Mouse (Mus musculus): ENCODE data around the gene Gm49325. TPM values are rescaled to one million over a fixed set of nuclear protein-coding genes. Genes with fewer than 3 reads are reported as not detected.
"Not testable (repeated sequence)": the region's sequence is repeated elsewhere in the genome, so short reads cannot be mapped to it uniquely, and the experiment has no call there.

The Gm49325 gene
- polyA plus RNA-seq, 1 experiment from 2014 or later = not detected

DNA sequence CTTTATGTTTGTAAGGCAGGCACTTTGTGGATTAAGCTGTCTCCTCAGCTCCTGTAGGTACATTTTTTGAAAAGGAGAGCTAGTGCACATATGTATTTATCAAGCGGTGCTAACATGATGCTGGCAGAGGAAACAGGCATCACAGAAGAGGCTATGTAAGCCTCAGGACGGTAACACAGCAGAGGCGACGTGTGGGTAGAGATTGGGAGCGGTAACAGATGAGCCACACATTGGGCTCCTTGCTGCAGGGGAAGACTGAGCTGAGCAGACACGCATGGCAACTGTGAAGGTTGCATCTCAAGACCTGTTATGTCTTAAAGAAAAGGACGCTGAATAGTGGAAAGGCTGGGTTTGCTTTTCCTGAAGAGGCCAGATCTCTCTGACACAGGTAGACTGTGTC, 77.0 kb downstream of the Gm49325 start:
- Histone ChIP-seq H3K36me3 (ENCODE audit: control insufficient read depth, insufficient read depth, low read length) (no peaks in the 10 kb centered on the region), H3K9me3 (ENCODE audit: control insufficient read depth, low read depth, low read length) (no peaks in the 10 kb centered on the region), H3K27ac (ENCODE audit: low read length) (no peak overlapping the region), H3K9ac (replicated peaks; ENCODE audit: low read depth, low read length) (no peak overlapping the region), H3K4me3 (ENCODE audit: low read depth, low read length) (no peak overlapping the region), H3K4me2 (replicated peaks; ENCODE audit: low read depth, low read length) (no peak overlapping the region), H3K27me3 (ENCODE audit: control insufficient read depth, insufficient read depth, low read length) (peaks cover 15% of the 10 kb centered on the region), H3K4me1 (ENCODE audit: control insufficient read depth, insufficient read depth, low read length) (0 out of 2 replicates have a peak, but pooled peaks cover 4% of the 10 kb centered on the region)
- WGBS = 77% methylated on average over 7 of the region's 7 CpGs
- no peak for ATAC-seq (ENCODE audit: insufficient number of reproducible peaks, insufficient read depth, low FRiP score, low read depth)

DNA sequence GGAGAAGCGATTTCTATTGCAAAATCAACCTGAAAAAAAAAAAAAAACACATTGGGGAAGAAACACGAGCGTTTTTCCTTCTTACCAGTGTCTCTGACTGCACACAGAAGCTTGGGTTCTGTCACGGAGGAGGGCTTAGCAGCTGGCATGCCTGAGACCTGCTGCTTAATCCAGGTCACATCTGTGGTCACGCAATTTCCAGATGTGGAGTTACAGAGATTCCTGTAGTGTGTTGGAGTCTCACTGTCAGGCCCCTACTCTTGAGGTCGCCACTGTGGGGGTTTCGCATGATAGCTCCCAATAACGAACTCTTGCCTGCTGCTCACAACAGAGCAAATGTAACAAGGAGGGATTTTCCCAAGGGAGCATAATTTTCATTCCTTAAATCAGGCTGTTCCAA, 78.2 kb downstream of the Gm49325 start:
- WGBS = 32% methylated on average over 8 of the region's 8 CpGs
- Histone ChIP-seq H3K9ac (replicated peaks; ENCODE audit: low read depth, low read length) (no peak overlapping the region), H3K27ac (ENCODE audit: low read length) (no peak overlapping the region), H3K4me3 (ENCODE audit: low read depth, low read length) (no peak overlapping the region), H3K4me1 (ENCODE audit: control insufficient read depth, insufficient read depth, low read length) (0 out of 2 replicates have a peak, but pooled peaks cover 4% of the 10 kb centered on the region), H3K4me2 (replicated peaks; ENCODE audit: low read depth, low read length) (no peak overlapping the region), H3K27me3 (ENCODE audit: control insufficient read depth, insufficient read depth, low read length) (peaks cover 11% of the 10 kb centered on the region; the same call in 1 of the 2 replicates), H3K36me3 (ENCODE audit: control insufficient read depth, insufficient read depth, low read length) (no peaks in the 10 kb centered on the region), H3K9me3 (ENCODE audit: control insufficient read depth, low read depth, low read length) (no peaks in the 10 kb centered on the region)
- no peak for ATAC-seq (ENCODE audit: insufficient number of reproducible peaks, insufficient read depth, low FRiP score, low read depth)

DNA sequence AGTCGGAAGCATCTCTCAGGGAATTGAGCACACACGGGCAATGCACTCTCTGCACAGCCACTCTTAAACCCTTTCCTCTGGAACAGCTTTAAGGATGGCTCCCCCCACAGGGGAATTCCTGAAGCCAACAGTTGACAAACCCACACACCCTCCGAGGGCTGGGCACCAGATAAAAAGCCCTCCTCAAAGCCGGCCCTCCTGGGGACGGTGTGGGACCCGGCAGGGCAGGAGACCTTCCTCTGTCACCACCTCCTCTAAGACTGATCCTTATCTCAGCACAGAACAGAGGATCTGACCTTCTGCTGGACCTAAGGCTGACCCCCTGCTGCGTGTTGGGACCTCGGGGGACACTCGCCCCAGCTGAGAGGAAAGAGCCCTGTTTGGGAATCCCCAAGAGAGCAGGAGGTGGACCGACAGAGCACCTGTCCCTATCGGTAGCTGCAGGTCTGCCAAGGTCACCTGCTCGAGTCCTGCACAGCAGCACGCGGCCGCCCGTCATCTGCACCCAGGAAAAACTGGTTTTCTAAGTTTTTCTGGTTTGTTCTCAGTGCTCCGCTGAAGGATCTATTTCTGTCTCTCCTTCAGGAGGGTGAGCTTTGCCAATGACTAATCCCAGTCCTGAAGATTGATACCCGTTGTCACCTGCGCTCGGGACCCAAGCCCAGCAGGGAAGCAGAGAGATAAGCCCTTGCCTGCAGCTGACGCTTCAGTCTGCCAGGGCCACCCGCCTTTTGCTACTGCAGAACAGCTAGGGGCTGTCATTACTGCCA, 80.1 kb downstream of the Gm49325 start, which contains the start of gene Tspear:
Gene Tspear (plus strand): TSS at position 675 of the 770 bp plus-strand sequence.
- 5% methylated on average over 22 of the region's 22 CpGs for WGBS
- H3K27ac ChIP-seq (ENCODE audit: low read length) = peak within 1 kb of the TSS; percentile 28; the same call in 1 of the 2 replicates
- H3K27me3 ChIP-seq (ENCODE audit: control insufficient read depth, insufficient read depth, low read length) = peaks cover 11% of the 10 kb centered on the region; the same call in 1 of the 2 replicates
- no peak within 1 kb of the TSS for H3K4me3 ChIP-seq (ENCODE audit: low read depth, low read length)
- H3K36me3 ChIP-seq (ENCODE audit: control insufficient read depth, insufficient read depth, low read length) = no peaks in the 10 kb centered on the region
- 0 out of 2 replicates have a peak, but pooled peaks cover 4% of the 10 kb centered on the region for H3K4me1 ChIP-seq (ENCODE audit: control insufficient read depth, insufficient read depth, low read length)
- peak; percentile 47; the same call in 1 of the 2 replicates for ATAC-seq (ENCODE audit: insufficient number of reproducible peaks, insufficient read depth, low FRiP score, low read depth)
- H3K9ac ChIP-seq (replicated peaks; ENCODE audit: low read depth, low read length) = no peak within 1 kb of the TSS
- peak within 1 kb of the TSS; percentile 10; the same call in 1 of the 2 replicates for H3K4me2 ChIP-seq (replicated peaks; ENCODE audit: low read depth, low read length)
- H3K9me3 ChIP-seq (ENCODE audit: control insufficient read depth, low read depth, low read length) = no peaks in the 10 kb centered on the region

DNA sequence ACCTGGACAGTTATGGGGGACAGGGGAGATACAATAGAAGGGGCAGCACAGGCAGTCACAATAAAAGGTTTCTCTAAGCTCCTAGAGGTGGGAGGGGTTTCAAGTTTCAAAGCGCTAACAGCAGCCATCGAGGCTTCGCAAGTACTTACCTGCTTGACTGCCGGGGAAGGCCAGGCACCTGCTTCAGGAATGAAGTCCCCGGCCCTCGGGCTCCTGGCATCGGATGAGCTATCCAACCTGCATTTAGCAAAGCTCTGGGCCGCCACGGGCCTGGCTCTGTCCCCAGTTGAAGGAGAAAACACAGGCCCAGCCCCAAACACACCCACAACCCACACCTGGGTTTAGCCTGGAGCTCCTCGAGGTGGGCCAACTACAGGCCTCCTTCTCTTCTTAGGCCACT, 81.0 kb downstream of the Gm49325 start:
- H3K27ac ChIP-seq (ENCODE audit: low read length) = no peak overlapping the region; the same call in 1 of the 2 replicates
- WGBS = 22% methylated on average over 10 of the region's 10 CpGs
- no peak overlapping the region for H3K4me2 ChIP-seq (replicated peaks; ENCODE audit: low read depth, low read length)

DNA sequence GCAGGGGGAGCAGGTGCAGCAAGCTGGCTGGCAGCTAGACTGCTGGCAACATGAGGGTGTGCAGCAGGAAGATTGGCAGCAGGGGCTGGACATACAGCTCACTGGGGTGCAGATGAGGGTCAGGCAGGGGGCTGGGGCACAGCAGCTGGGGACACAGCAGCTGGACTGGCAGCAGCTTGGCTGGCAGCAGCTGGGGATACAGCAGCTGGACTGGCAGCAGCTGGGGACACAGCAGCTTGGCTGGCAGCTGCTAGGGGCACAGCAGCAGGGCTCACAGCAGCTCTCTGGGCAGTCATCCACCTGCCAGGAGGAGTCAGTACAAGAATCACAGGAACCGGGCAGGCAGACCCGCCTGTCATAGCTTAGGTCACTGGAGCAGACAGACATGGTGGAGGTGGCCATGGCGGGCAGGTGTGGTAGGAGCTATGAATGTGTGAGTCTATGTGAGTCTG, 84.4 kb downstream of the Gm49325 start, which contains the start of gene Gm19402:
Gene Gm19402 (minus strand): TSS at position 402 of the 452 bp plus-strand sequence.
- 81% methylated on average over 3 of the region's 3 CpGs for WGBS
- H3K4me1 ChIP-seq (ENCODE audit: control insufficient read depth, insufficient read depth, low read length); H3K4me3 ChIP-seq (ENCODE audit: low read depth, low read length); H3K9me3 ChIP-seq (ENCODE audit: control insufficient read depth, low read depth, low read length); H3K36me3 ChIP-seq (ENCODE audit: control insufficient read depth, insufficient read depth, low read length); H3K9ac ChIP-seq (replicated peaks; ENCODE audit: low read depth, low read length); H3K27me3 ChIP-seq (ENCODE audit: control insufficient read depth, insufficient read depth, low read length); H3K27ac ChIP-seq (ENCODE audit: low read length); H3K4me2 ChIP-seq (replicated peaks; ENCODE audit: low read depth, low read length); ATAC-seq (ENCODE audit: insufficient number of reproducible peaks, insufficient read depth, low FRiP score, low read depth): not testable (repeated sequence)

More for the DNA sequence above, 81.0 kb downstream of the Gm49325 start:
- H3K4me1 ChIP-seq (ENCODE audit: control insufficient read depth, insufficient read depth, low read length) = 0 out of 2 replicates have a peak, but pooled peaks cover 4% of the 10 kb centered on the region
- no peaks in the 10 kb centered on the region for H3K9me3 ChIP-seq (ENCODE audit: control insufficient read depth, low read depth, low read length)
- H3K4me3 ChIP-seq (ENCODE audit: low read depth, low read length) = no peak overlapping the region
- H3K36me3 ChIP-seq (ENCODE audit: control insufficient read depth, insufficient read depth, low read length) = no peaks in the 10 kb centered on the region
- no peak for ATAC-seq (ENCODE audit: insufficient number of reproducible peaks, insufficient read depth, low FRiP score, low read depth)
- no peak overlapping the region for H3K9ac ChIP-seq (replicated peaks; ENCODE audit: low read depth, low read length)
- peaks cover 11% of the 10 kb centered on the region; the same call in 1 of the 2 replicates for H3K27me3 ChIP-seq (ENCODE audit: control insufficient read depth, insufficient read depth, low read length)

MicroRNAs encoded within 50 kb of the gene (microRNA counts, 519-probe panel; counts per million panel counts)
- microRNA mmu-miR-1930 = not detected

Small RNA genes lying within 50 kb of the gene (microRNA-seq; reads per million reads assigned to microRNA genes)
- 16.1 reads per million, percentile 25 among the genes with 10 or more reads in this experiment for gene Mir1930

Other genes starting within 250 kb of the Gm49325 start
- 7.2 and 8.3 TPM in 2 replicates for gene Adarb1, start 187.9 kb upstream of the Gm49325 start, polyA plus RNA-seq (2014; fragmentation: Nextera tagmentation; extraction: Ambion mirVana)
- 31.0 and 34.2 TPM in 2 replicates for gene Fam207a, start 90.4 kb upstream of the Gm49325 start, polyA plus RNA-seq (2014; fragmentation: Nextera tagmentation; extraction: Ambion mirVana)
- gene Itgb2, start 75.9 kb upstream of the Gm49325 start, polyA plus RNA-seq (2014; fragmentation: Nextera tagmentation; extraction: Ambion mirVana) = 2.7 and 3.1 TPM in 2 replicates
- gene Pttg1ip, start 24.5 kb upstream of the Gm49325 start, polyA plus RNA-seq (2014; fragmentation: Nextera tagmentation; extraction: Ambion mirVana) = 198 and 200 TPM in 2 replicates
- gene Sumo3, start 100 bp upstream of the Gm49325 start, polyA plus RNA-seq (2014; fragmentation: Nextera tagmentation; extraction: Ambion mirVana) = 324 and 346 TPM in 2 replicates
- 41.5 and 44.3 TPM in 2 replicates for gene Ube2g2, start 16.1 kb downstream of the Gm49325 start, polyA plus RNA-seq (2014; fragmentation: Nextera tagmentation; extraction: Ambion mirVana)
- 0.71 and 1.2 TPM in 2 replicates for gene Tspear, start 80.4 kb downstream of the Gm49325 start, polyA plus RNA-seq (2014; fragmentation: Nextera tagmentation; extraction: Ambion mirVana)
- not detected in 2 replicates for gene Gm19402, start 84.6 kb downstream of the Gm49325 start, polyA plus RNA-seq (2014; fragmentation: Nextera tagmentation; extraction: Ambion mirVana)
- gene Gm9508, start 91.0 kb downstream of the Gm49325 start, polyA plus RNA-seq (2014; fragmentation: Nextera tagmentation; extraction: Ambion mirVana) = not detected in 2 replicates
- gene Gm10272, start 100.4 kb downstream of the Gm49325 start, polyA plus RNA-seq (2014; fragmentation: Nextera tagmentation; extraction: Ambion mirVana) = not detected in 2 replicates
- gene Gm10024, start 105.3 kb downstream of the Gm49325 start, polyA plus RNA-seq (2014; fragmentation: Nextera tagmentation; extraction: Ambion mirVana) = not detected in 2 replicates
- gene Gm10142, start 109.6 kb downstream of the Gm49325 start, polyA plus RNA-seq (2014; fragmentation: Nextera tagmentation; extraction: Ambion mirVana) = not detected in 2 replicates
- gene Krtap12-1, start 114.4 kb downstream of the Gm49325 start, polyA plus RNA-seq (2014; fragmentation: Nextera tagmentation; extraction: Ambion mirVana) = not detected in 2 replicates
- gene Gm10100, start 120.3 kb downstream of the Gm49325 start, polyA plus RNA-seq (2014; fragmentation: Nextera tagmentation; extraction: Ambion mirVana) = not detected in 2 replicates
- not detected in 2 replicates for gene Gm18596, start 136.4 kb downstream of the Gm49325 start, polyA plus RNA-seq (2014; fragmentation: Nextera tagmentation; extraction: Ambion mirVana)
- not detected in 2 replicates for gene Gm9736, start 145.2 kb downstream of the Gm49325 start, polyA plus RNA-seq (2014; fragmentation: Nextera tagmentation; extraction: Ambion mirVana)
- not detected in 2 replicates for gene Gm3233, start 153.5 kb downstream of the Gm49325 start, polyA plus RNA-seq (2014; fragmentation: Nextera tagmentation; extraction: Ambion mirVana)
- gene Gm3238, start 165.1 kb downstream of the Gm49325 start, polyA plus RNA-seq (2014; fragmentation: Nextera tagmentation; extraction: Ambion mirVana) = not detected in 2 replicates
- gene Gm7138, start 170.7 kb downstream of the Gm49325 start, polyA plus RNA-seq (2014; fragmentation: Nextera tagmentation; extraction: Ambion mirVana) = not detected in 2 replicates
- gene Gm3250, start 176.3 kb downstream of the Gm49325 start, polyA plus RNA-seq (2014; fragmentation: Nextera tagmentation; extraction: Ambion mirVana) = not detected in 2 replicates
- not detected in 2 replicates for gene Gm7137, start 182.0 kb downstream of the Gm49325 start, polyA plus RNA-seq (2014; fragmentation: Nextera tagmentation; extraction: Ambion mirVana)
- gene Gm9639, start 188.9 kb downstream of the Gm49325 start, polyA plus RNA-seq (2014; fragmentation: Nextera tagmentation; extraction: Ambion mirVana) = not detected in 2 replicates
- not detected in 2 replicates for gene Gm19668, start 192.9 kb downstream of the Gm49325 start, polyA plus RNA-seq (2014; fragmentation: Nextera tagmentation; extraction: Ambion mirVana)
- gene Gm9507, start 205.6 kb downstream of the Gm49325 start, polyA plus RNA-seq (2014; fragmentation: Nextera tagmentation; extraction: Ambion mirVana) = not detected in 2 replicates
- not detected in 2 replicates for gene Gm2696, start 208.5 kb downstream of the Gm49325 start, polyA plus RNA-seq (2014; fragmentation: Nextera tagmentation; extraction: Ambion mirVana)
- gene Krtap10-4, start 220.9 kb downstream of the Gm49325 start, polyA plus RNA-seq (2014; fragmentation: Nextera tagmentation; extraction: Ambion mirVana) = not detected in 2 replicates
- gene Krtap10-10, start 229.8 kb downstream of the Gm49325 start, polyA plus RNA-seq (2014; fragmentation: Nextera tagmentation; extraction: Ambion mirVana) = not detected in 2 replicates
- gene Gm36176, start 240.6 kb downstream of the Gm49325 start, polyA plus RNA-seq (2014; fragmentation: Nextera tagmentation; extraction: Ambion mirVana) = not detected in 2 replicates
- not detected in 2 replicates for gene Gm10318, start 246.7 kb downstream of the Gm49325 start, polyA plus RNA-seq (2014; fragmentation: Nextera tagmentation; extraction: Ambion mirVana)

Measured in stomach, embryonic 14.5 days (tissue).